Mouse (Mus musculus) kidney, postnatal 0 days (tissue): ENCODE measurements at regions not wholly inside any gene's neighbourhood (a gene's known extent, or its start where the extent isn't known, plus 50 kb on each side); places are given as distances from the start of the nearest gene placed in this dataset.

Experiments
- ATAC-seq: fragments of 200-750 bp; cut with Nextera tagmentation; replicated peaks from 2 replicates; pipeline ENCODE4 v1.8.0; 2017; ENCODE audit warnings: low read depth, moderate number of reproducible peaks, moderate TSS enrichment, moderate library complexity; ENCODE audit not compliant: low FRiP score
- DNase-seq: peaks from one replicate; pipeline ENCODE4 v3.0.0-alpha.2; 2016; ENCODE audit warnings: low spot score
- H3K27ac ChIP-seq: fragments of 300-500 bp; sonication (generic); 2 replicates; pipeline ENCODE4 v1.5.1; 2014; ENCODE audit warnings: mild to moderate bottlenecking
- H3K27me3 ChIP-seq: fragments of 300-500 bp; sonication (generic); 2 replicates; pipeline ENCODE4 v1.6.1; 2014; ENCODE audit warnings: low read length, mixed read lengths; ENCODE audit not compliant: insufficient read depth
- H3K36me3 ChIP-seq: fragments of 300-500 bp; sonication (generic); 2 replicates; pipeline ENCODE4 v1.6.1; 2014; ENCODE audit warnings: low read length, mixed read lengths; ENCODE audit not compliant: insufficient read depth
- H3K4me1 ChIP-seq: fragments of 300-500 bp; sonication (generic); replicated peaks from 2 replicates; pipeline ENCODE4 v1.6.1; 2014; ENCODE audit warnings: antibody characterized with exemption, low read length, mixed read lengths; ENCODE audit not compliant: insufficient read depth
- H3K4me2 ChIP-seq: fragments of 300-500 bp; sonication (generic); 2 replicates; pipeline ENCODE4 v1.6.1; 2014; ENCODE audit warnings: mild to moderate bottlenecking, low read length, moderate library complexity, mixed read lengths
- H3K4me3 ChIP-seq: fragments of 300-500 bp; sonication (generic); replicated peaks from 2 replicates; pipeline ENCODE4 v1.5.1; 2014; ENCODE audit warnings: low read depth, low read length
- H3K9ac ChIP-seq: fragments of 300-500 bp; sonication (generic); 2 replicates; pipeline ENCODE4 v1.6.1; 2014; ENCODE audit warnings: low read depth, low read length
- H3K9me3 ChIP-seq: fragments of 300-500 bp; sonication (generic); replicated peaks from 2 replicates; pipeline ENCODE4 v1.6.1; 2016; ENCODE audit warnings: low read length, inconsistent platforms, mixed read lengths
- CTCF ChIP-seq: IDR thresholded peaks from 2 replicates; pipeline ENCODE4 v1.5.1; 2016; ENCODE audit warnings: antibody characterized with exemption, low read depth, mild to moderate bottlenecking, moderate library complexity
- WGBS: fragments of 180-500 bp; shearing (Covaris S2); extraction: QIAGEN DNeasy Blood & Tissue Kit; methylation state at CpG from one replicate; pipeline ENCODE4 v1.1.7; 2014; 5-methylcytosine and 5-hydroxymethylcytosine counted together

GRCm38 (mm10) chr10:125912207-125912606 is 53.8 kb upstream of the Lrig3 start:
- peaks cover 4% of the 10 kb centered on the region; the same call in 1 of the 2 replicates for H3K4me1 ChIP-seq
- no peak overlapping the region for H3K27ac ChIP-seq
- no peak overlapping the region for H3K9ac ChIP-seq
- no peak overlapping the region for H3K4me2 ChIP-seq
- no peaks in the 10 kb centered on the region for H3K36me3 ChIP-seq
- no peak overlapping the region for H3K4me3 ChIP-seq
- peak; percentile 13; the same call in 1 of the 2 replicates for ATAC-seq
- TF ChIP-seq CTCF: no peak
- H3K27me3 ChIP-seq: no peaks in the 10 kb centered on the region
- 29% methylated on average over 7 of the region's 7 CpGs for WGBS
- H3K9me3 ChIP-seq: no peaks in the 10 kb centered on the region
- DNase-seq: no peak
